Mouse (Mus musculus) heart, embryonic 11.5 days (tissue): Measurements from ENCODE around the gene Gpc5. TPM values are rescaled to one million over a fixed set of nuclear protein-coding genes. Genes with fewer than 3 reads are reported as not detected.

Source experiments
- ATAC-seq: fragments of 200-750 bp; cut with Nextera tagmentation; replicated peaks from 2 replicates; pipeline ENCODE4 v1.8.0; 2017; ENCODE audit warnings: moderate library complexity; ENCODE audit not compliant: insufficient number of reproducible peaks, low FRiP score, low TSS enrichment
- H3K27ac ChIP-seq: fragments of 300-500 bp; sonication (generic); 2 replicates; pipeline ENCODE4 v1.5.1; 2014; ENCODE audit warnings: mild to moderate bottlenecking, low read depth, low read length
- H3K27me3 ChIP-seq: fragments of 300-500 bp; sonication (generic); 2 replicates; pipeline ENCODE4 v1.6.1; 2014; ENCODE audit warnings: mild to moderate bottlenecking, low read length, mixed read lengths; ENCODE audit not compliant: control insufficient read depth, insufficient read depth
- H3K36me3 ChIP-seq: fragments of 300-500 bp; sonication (generic); 2 replicates; pipeline ENCODE4 v1.6.1; 2014; ENCODE audit warnings: mild to moderate bottlenecking, low read length, moderate library complexity, mixed read lengths; ENCODE audit not compliant: control insufficient read depth, insufficient read depth
- H3K4me1 ChIP-seq: fragments of 300-500 bp; sonication (generic); 2 replicates; pipeline ENCODE4 v1.6.1; 2014; ENCODE audit warnings: low read length; ENCODE audit not compliant: control insufficient read depth, insufficient read depth
- H3K4me2 ChIP-seq: fragments of 300-500 bp; sonication (generic); 2 replicates; pipeline ENCODE4 v1.6.1; 2014; ENCODE audit warnings: mild to moderate bottlenecking, moderate library complexity
- H3K4me3 ChIP-seq: fragments of 300-500 bp; sonication (generic); 2 replicates; pipeline ENCODE4 v1.5.1; 2014; ENCODE audit warnings: low read depth, low read length
- H3K9ac ChIP-seq: fragments of 300-500 bp; sonication (generic); 2 replicates; pipeline ENCODE4 v1.6.1; 2014; ENCODE audit warnings: mild to moderate bottlenecking, low read depth, low read length, moderate library complexity
- H3K9me3 ChIP-seq: fragments of 300-500 bp; sonication (generic); replicated peaks from 2 replicates; pipeline ENCODE4 v1.6.1; 2016; ENCODE audit warnings: low read length; ENCODE audit not compliant: control insufficient read depth
- WGBS: fragments of 180-500 bp; shearing (Covaris S2); extraction: QIAGEN DNeasy Blood & Tissue Kit; methylation state at CpG from one replicate; pipeline ENCODE4 v1.1.7; 2014; ENCODE audit not compliant: insufficient replicate concordance; 5-methylcytosine and 5-hydroxymethylcytosine counted together
- polyA plus RNA-seq: library from polyadenylated mRNA; unstranded; fragments of >200 nt; fragmentation: Nextera tagmentation; extraction: Ambion mirVana; gene quantifications from 2 replicates; pipeline ENCODE4 v1.2.1, GENCODE M21; 2014

Gene Gpc5
- polyA plus RNA-seq, 1 experiment from 2014 or later = 0.53 TPM

GRCm38 (mm10) chr14:115450938-115451337 lies 358.9 kb downstream of the Gpc5 start:
- Histone ChIP-seq H3K27ac (no peak overlapping the region), H3K9me3 (no peaks in the 10 kb centered on the region), H3K36me3 (no peaks in the 10 kb centered on the region), H3K4me1 (no peaks in the 10 kb centered on the region), H3K4me3 (no peak overlapping the region), H3K9ac (no peak overlapping the region), H3K4me2 (no peak overlapping the region), H3K27me3 (no peaks in the 10 kb centered on the region)
- WGBS = 53% methylated on average over 2 of the region's 2 CpGs
- no peak for ATAC-seq

- Histone ChIP-seq H3K4me1 (no peaks in the 10 kb centered on the region), H3K36me3 (no peaks in the 10 kb centered on the region), H3K4me3 (no peak overlapping the region), H3K9me3 (no peaks in the 10 kb centered on the region), H3K27me3 (no peaks in the 10 kb centered on the region), H3K4me2 (no peak overlapping the region), H3K27ac (no peak overlapping the region), H3K9ac (no peak overlapping the region)
- 55% methylated on average over 5 of the region's 5 CpGs for WGBS
- ATAC-seq = no peak
Measured at GRCm38 (mm10) chr14:115467960-115468359, 375.9 kb downstream of the Gpc5 start.

GRCm38 (mm10) chr14:115475234-115475633 lies 383.2 kb downstream of the Gpc5 start:
- Histone ChIP-seq H3K4me2 (no peak overlapping the region), H3K27me3 (no peaks in the 10 kb centered on the region), H3K4me3 (no peak overlapping the region), H3K9me3 (no peaks in the 10 kb centered on the region), H3K4me1 (peaks cover 4% of the 10 kb centered on the region; the same call in 1 of the 2 replicates), H3K36me3 (no peaks in the 10 kb centered on the region), H3K27ac (no peak overlapping the region), H3K9ac (no peak overlapping the region)
- WGBS = 43% methylated on average over 4 of the region's 4 CpGs
- ATAC-seq = no peak

- no peak overlapping the region for H3K4me2 ChIP-seq
- no peak overlapping the region for H3K4me3 ChIP-seq
- H3K27me3 ChIP-seq = no peaks in the 10 kb centered on the region
- no peak for ATAC-seq
- no peak overlapping the region for H3K9ac ChIP-seq
- no peak overlapping the region for H3K27ac ChIP-seq
- H3K4me1 ChIP-seq = peaks cover 4% of the 10 kb centered on the region; the same call in 1 of the 2 replicates
- H3K36me3 ChIP-seq = no peaks in the 10 kb centered on the region
- no peaks in the 10 kb centered on the region for H3K9me3 ChIP-seq
- 56% methylated on average over 14 of the region's 14 CpGs for WGBS
Measured at GRCm38 (mm10) chr14:115477360-115477759, 385.3 kb downstream of the Gpc5 start.

GRCm38 (mm10) chr14:115485090-115485489 lies 393.1 kb downstream of the Gpc5 start:
- Histone ChIP-seq H3K4me1 (no peaks in the 10 kb centered on the region), H3K27ac (no peak overlapping the region), H3K9me3 (no peaks in the 10 kb centered on the region), H3K4me3 (no peak overlapping the region), H3K4me2 (no peak overlapping the region), H3K9ac (no peak overlapping the region), H3K27me3 (no peaks in the 10 kb centered on the region), H3K36me3 (no peaks in the 10 kb centered on the region)
- ATAC-seq = no peak

GRCm38 (mm10) chr14:115500794-115501193 lies 408.8 kb downstream of the Gpc5 start:
- Histone ChIP-seq H3K4me3 (no peak overlapping the region), H3K4me1 (no peaks in the 10 kb centered on the region), H3K27me3 (no peaks in the 10 kb centered on the region), H3K4me2 (no peak overlapping the region), H3K9ac (no peak overlapping the region), H3K27ac (no peak overlapping the region), H3K36me3 (no peaks in the 10 kb centered on the region), H3K9me3 (no peaks in the 10 kb centered on the region)
- 77% methylated on average over 6 of the region's 6 CpGs for WGBS
- no peak for ATAC-seq

- 75% methylated on average over 4 of the region's 4 CpGs for WGBS
- H3K27ac ChIP-seq = no peak overlapping the region
- H3K4me3 ChIP-seq = no peak overlapping the region
- H3K27me3 ChIP-seq = no peaks in the 10 kb centered on the region
- H3K9ac ChIP-seq = no peak overlapping the region
- no peaks in the 10 kb centered on the region for H3K36me3 ChIP-seq
- ATAC-seq = no peak
- no peak overlapping the region for H3K4me2 ChIP-seq
- H3K9me3 ChIP-seq = no peaks in the 10 kb centered on the region
- H3K4me1 ChIP-seq = no peaks in the 10 kb centered on the region
Measured at GRCm38 (mm10) chr14:115546516-115547282, 454.7 kb downstream of the Gpc5 start.

GRCm38 (mm10) chr14:115551996-115552395 lies 460.0 kb downstream of the Gpc5 start:
- no peak for ATAC-seq
- no peak overlapping the region for H3K4me3 ChIP-seq
- H3K9ac ChIP-seq = no peak overlapping the region
- no peak overlapping the region for H3K27ac ChIP-seq
- no peaks in the 10 kb centered on the region for H3K27me3 ChIP-seq
- no peaks in the 10 kb centered on the region for H3K9me3 ChIP-seq
- 69% methylated on average over 4 of the region's 4 CpGs for WGBS
- no peaks in the 10 kb centered on the region for H3K4me1 ChIP-seq
- H3K36me3 ChIP-seq = no peaks in the 10 kb centered on the region
- no peak overlapping the region for H3K4me2 ChIP-seq
